26 mouse cellular contexts compared by ENCODE assay signal in genomic region chr13:37783676-37784075, GRCm38 (mm10). TPM values are rescaled to one million over a fixed set of nuclear protein-coding genes. Genes with fewer than 3 reads are reported as not detected.
DNase-seq lines count a peak whose midpoint lies in the region; TF ChIP-seq lines count a peak whose summit lies in the region.
"Had no signal": no experiment of that assay in that cellular context is flagged by ENCODE, and none has a peak within 500 bp of the region (broad histone marks: within the 10 kb centered on the region; RNA-seq: fewer than 3 reads in every experiment).

No protein-coding gene starts in this region.

- H3K27me3 ChIP-seq in CH12.LX (replicated peaks) (peaks cover 4% of the 10 kb centered on the region), myocyte (ENCODE audit: control insufficient read depth, insufficient read depth, insufficient read length) (no peaks in the 10 kb centered on the region)
- H3K27me3 ChIP-seq: Patski had no signal

- no peak overlapping the region for H3K4me2 ChIP-seq in CH12.LX (ENCODE audit: insufficient read depth, low read depth, poor library complexity, severe bottlenecking)
- H3K4me2 ChIP-seq in myocyte (ENCODE audit: low read depth): peak overlapping the region; percentile 59
- H3K4me2 ChIP-seq: embryonic facial prominence, embryonic 13.5 days; forebrain, embryonic 12.5 days; forebrain, embryonic 15.5 days; heart, embryonic 11.5 days; hindbrain, embryonic 12.5 days; hindbrain, embryonic 15.5 days had no signal

- TF ChIP-seq RAD21 in CH12.LX (IDR thresholded peaks at IDR 0.05; ENCODE audit: low read depth, low read length): no peak

- TF ChIP-seq POLR2A in CH12.LX (IDR thresholded peaks at IDR 0.05; ENCODE audit: low read depth, low read length): no peak
- TF ChIP-seq POLR2A in myocyte (IDR thresholded peaks at IDR 0.05; ENCODE audit: insufficient read length, low read depth): no peak

- H3K27ac ChIP-seq in gastrocnemius, adult 2 months: peak overlapping the region; percentile 81
- no peak overlapping the region for H3K27ac ChIP-seq in CH12.LX (ENCODE audit: insufficient read depth, low read depth)
- H3K27ac ChIP-seq: embryonic facial prominence, embryonic 10.5 days; embryonic facial prominence, embryonic 13.5 days; forebrain, embryonic 12.5 days; forebrain, embryonic 15.5 days; hindbrain, embryonic 12.5 days; hindbrain, embryonic 15.5 days had no signal

- TF ChIP-seq CTCF in gastrocnemius, adult 2 months (IDR thresholded peaks at IDR 0.05): no peak
- no peak for TF ChIP-seq CTCF in CH12.LX (conservative IDR thresholded peaks at IDR 0.05 in 1 of 2, IDR thresholded peaks at IDR 0.05 in 1 of 2; ENCODE audit: low read depth in 2 of 2, low read length in 2 of 2)

- no peaks in the 10 kb centered on the region for H3K9me3 ChIP-seq in CH12.LX (replicated peaks; ENCODE audit: low read length)
- H3K9me3 ChIP-seq: embryonic facial prominence, embryonic 10.5 days; embryonic facial prominence, embryonic 13.5 days; forebrain, embryonic 12.5 days; forebrain, embryonic 15.5 days; hindbrain, embryonic 12.5 days; hindbrain, embryonic 15.5 days had no signal

- H3K9ac ChIP-seq in CH12.LX (ENCODE audit: insufficient read depth, low read depth): no peak overlapping the region
- H3K9ac ChIP-seq: embryonic facial prominence, embryonic 13.5 days; forebrain, embryonic 12.5 days; forebrain, embryonic 15.5 days; hindbrain, embryonic 12.5 days; hindbrain, embryonic 15.5 days had no signal

- H3K4me3 ChIP-seq in gastrocnemius, adult 2 months: no peak overlapping the region
- H3K4me3 ChIP-seq in CH12.LX (replicated peaks in 1 of 3; ENCODE audit: low read depth in 2 of 3, low read length in 2 of 3, poor library complexity in 1 of 3): no peak overlapping the region
- H3K4me3 ChIP-seq in myocyte: no peak overlapping the region
- H3K4me3 ChIP-seq: embryonic facial prominence, embryonic 10.5 days; embryonic facial prominence, embryonic 13.5 days; erythroblast, embryonic 14.5 days; forebrain, embryonic 12.5 days; forebrain, embryonic 15.5 days; heart, adult 2 months; hindbrain, embryonic 12.5 days; hindbrain, embryonic 15.5 days had no signal

- H3K36me3 ChIP-seq in CH12.LX (replicated peaks in 1 of 2; ENCODE audit: control insufficient read depth in 1 of 2, insufficient read depth in 1 of 2, low read length in 1 of 2) (no peaks in the 10 kb centered on the region), myocyte (ENCODE audit: control insufficient read depth, insufficient read depth) (no peaks in the 10 kb centered on the region)
- H3K36me3 ChIP-seq: embryonic facial prominence, embryonic 10.5 days; embryonic facial prominence, embryonic 13.5 days; forebrain, embryonic 12.5 days; forebrain, embryonic 15.5 days; hindbrain, embryonic 12.5 days; hindbrain, embryonic 15.5 days had no signal

- H3K4me1 ChIP-seq in CH12.LX (ENCODE audit: control insufficient read depth in 1 of 2, insufficient read depth in 2 of 2): peaks cover 8 to 24% of the 10 kb centered on the region in 2 experiments; a peak in 3 of 4 replicates

- in situ Hi-C loops in CH12.LX (cut with MboI; ENCODE audit: low pct_ligation_motif_present, low pct_unique_long_range_greater_than_20kb, low sequenced_read_pairs): no loop called here

- peak; percentile 60; the same call in 1 of the 2 replicates for TF ChIP-seq EP300 in CH12.LX (IDR thresholded peaks at IDR 0.05; ENCODE audit: low read length)

- dilution Hi-C loops in CH12.LX (cut with MboI; ENCODE audit: extremely low pct_ligation_motif_present, extremely low pct_unique_long_range_greater_than_20kb, low sequenced_read_pairs): no loop called here

- no peak for DNase-seq in gastrocnemius, adult 2 months
- no peak for DNase-seq in gastrocnemius, postnatal 14 days
- DNase-seq in CD4-positive helper T cell, adult 2 months (ENCODE audit: low read depth, low spot score): peak; percentile 67
- no peak for DNase-seq in CH12.LX (ENCODE audit: extremely low read depth)
- DNase-seq in urinary bladder, adult 18-20 months (ENCODE audit: low spot score in 2 of 2): no peak
- DNase-seq in embryo, embryonic 10 days (ENCODE audit: low spot score): no peak
- DNase-seq in gastrocnemius, postnatal 4 days (ENCODE audit: low spot score in 2 of 2): no peak
- DNase-seq: adrenal gland, adult 2 months; cerebellum, adult 11 months; cerebellum, adult 2 months; cerebellum, adult 9-11 months; cerebellum, postnatal 25 days; embryo, embryonic 11 days; gastrocnemius, postnatal 10 days; kidney, adult 18-20 months had no signal

- intact Hi-C loops in gastrocnemius, adult 2 months (cut with DNase I): no loop called here
- intact Hi-C loops in gastrocnemius, postnatal 14 days (cut with DNase I; ENCODE audit: low total_unique reads): no loop called here

- H3ac ChIP-seq in myocyte (ENCODE audit: control insufficient read depth, insufficient read length): no peak overlapping the region

- H3K79me2 ChIP-seq in CH12.LX (replicated peaks; ENCODE audit: control insufficient read depth, extremely low read depth, insufficient read depth, poor library complexity, severe bottlenecking): no peaks in the 10 kb centered on the region
- no peaks in the 10 kb centered on the region for H3K79me2 ChIP-seq in myocyte (ENCODE audit: control insufficient read depth, insufficient read depth)

TF ChIP-seq in CH12.LX, 34 proteins besides CTCF, POLR2A, EP300 and RAD21 (continues in another document):
- TF ChIP-seq GABPA (IDR thresholded peaks at IDR 0.05; ENCODE audit: insufficient replicate concordance, low read depth, low read length) (no peak), RCOR1 (conservative IDR thresholded peaks at IDR 0.05; ENCODE audit: low read depth, low read length) (no peak), KAT2A (IDR thresholded peaks at IDR 0.05; ENCODE audit: insufficient replicate concordance, low read length) (no peak), ZKSCAN1 (IDR thresholded peaks at IDR 0.05; ENCODE audit: borderline replicate concordance, low read depth, low read length) (no peak), ZMIZ1 (IDR thresholded peaks at IDR 0.05; ENCODE audit: low read depth, low read length) (no peak), MAZ (IDR thresholded peaks at IDR 0.05; ENCODE audit: low read depth, low read length) (0 out of 2 replicates have a peak, but pooled peaks have one; percentile 25), CHD2 (IDR thresholded peaks at IDR 0.05; ENCODE audit: low read length) (no peak), UBTF (IDR thresholded peaks at IDR 0.05; ENCODE audit: low read depth, low read length) (no peak), NRF1 (IDR thresholded peaks at IDR 0.05; ENCODE audit: low read depth, low read length) (no peak), E2F4 (IDR thresholded peaks at IDR 0.05; ENCODE audit: insufficient replicate concordance, low read depth, low read length) (no peak), USF2 (conservative IDR thresholded peaks at IDR 0.05; ENCODE audit: low read depth, low read length) (no peak), TCF12 (IDR thresholded peaks at IDR 0.05; ENCODE audit: low read depth, low read length) (0 out of 2 replicates have a peak, but pooled peaks have one; percentile 19), MAX (IDR thresholded peaks at IDR 0.05; ENCODE audit: low read length) (peak; percentile 22; the same call in 1 of the 2 replicates), IRF4 (IDR thresholded peaks at IDR 0.05; ENCODE audit: low read depth, low read length) (peak; percentile 73), MEF2A (IDR thresholded peaks at IDR 0.05; ENCODE audit: borderline replicate concordance, low read depth, low read length) (peak; percentile 25; the same call in 1 of the 2 replicates), HCFC1 (IDR thresholded peaks at IDR 0.05; ENCODE audit: low read depth, low read length) (no peak), PAX5 (IDR thresholded peaks at IDR 0.05; ENCODE audit: low read length) (no peak), MXI1 (IDR thresholded peaks at IDR 0.05; ENCODE audit: low read depth, low read length) (no peak)

TF ChIP-seq in myocyte, 11 proteins besides CTCF, POLR2A, EP300 and RAD21:
- TF ChIP-seq CEBPB (IDR thresholded peaks at IDR 0.05; ENCODE audit: insufficient read depth, poor library complexity, severe bottlenecking): no peak
- TF ChIP-seq MAX (IDR thresholded peaks at IDR 0.05; ENCODE audit: low read depth): no peak

RNA-seq across cellular contexts. Expression of gene Rreb1, which starts 5.5 kb away (rescaled TPM):
- total RNA-seq in gastrocnemius, adult 2 months (2021): 10 to 100 TPM; 20.7 to 25.4 TPM
- 10 to 100 TPM; 26.2 to 32.9 TPM for total RNA-seq in gastrocnemius, postnatal 14 days (2021)
- total RNA-seq in CH12.LX (2012; rRNA removed) (5.3 TPM in 2 replicates), CH12.LX (2014; rRNA removed) (1.0 and 1.4 TPM in 2 replicates)
- polyA plus RNA-seq in CH12.LX (2012; ENCODE audit: insufficient read length, low read depth) (7.4 and 10.2 TPM in 2 replicates), myocyte (2012; fragmentation: generic; extraction: Trizol) (19.7 TPM)
- total RNA-seq in gastrocnemius, postnatal 4 days (2021): 10 to 100 TPM; 51.0 to 53.6 TPM
